Mouse (Mus musculus): ENCODE data around the gene Lyz1.
"Not testable (repeated sequence)": the region's sequence is repeated elsewhere in the genome, so short reads cannot be mapped to it uniquely, and the experiment has no call there.

The Lyz1 gene

GRCm38 (mm10) chr10:117287226-117287850, 5.3 kb downstream of the Lyz1 start:
- no peak for DNase-seq (ENCODE audit: low read depth, low spot score)

DNA sequence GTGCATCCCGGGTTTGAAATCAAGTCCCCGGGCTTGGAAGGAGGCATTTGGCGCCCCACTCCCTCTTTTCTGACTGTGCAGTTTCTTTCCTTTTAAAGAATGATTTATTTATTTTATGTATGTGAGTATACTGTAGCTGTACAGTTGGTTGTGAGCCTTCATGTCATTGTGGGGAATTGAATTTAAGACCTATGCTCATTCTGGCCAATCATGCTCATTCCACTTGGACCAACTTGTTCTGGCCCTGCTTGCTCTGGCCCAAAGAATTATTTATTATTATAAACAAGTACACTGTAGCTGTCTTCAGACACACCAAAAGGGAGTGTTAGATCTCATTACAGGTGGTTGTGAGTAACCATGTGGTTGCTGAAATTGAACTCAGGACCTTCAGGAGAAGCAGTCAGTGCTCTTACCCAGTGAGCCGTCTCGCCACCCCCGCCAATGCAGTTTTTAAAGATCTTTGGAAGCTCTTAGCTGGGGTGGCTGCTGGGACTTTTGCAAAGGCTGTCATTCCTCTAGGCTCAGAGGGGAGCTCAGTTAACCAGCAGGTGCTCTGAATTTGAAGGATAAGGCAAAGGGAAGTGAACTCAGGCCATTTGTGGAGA, 6.2 kb downstream of the Lyz1 start:
- no peak for DNase-seq (ENCODE audit: low read depth, low spot score)

GRCm38 (mm10) chr10:117285584-117285983, 7.1 kb downstream of the Lyz1 start:
- DNase-seq (ENCODE audit: low read depth, low spot score): not testable (repeated sequence)

- DNase-seq (ENCODE audit: low read depth, low spot score): no peak
Measured at GRCm38 (mm10) chr10:117284578-117285520, 7.8 kb downstream of the Lyz1 start.

DNA sequence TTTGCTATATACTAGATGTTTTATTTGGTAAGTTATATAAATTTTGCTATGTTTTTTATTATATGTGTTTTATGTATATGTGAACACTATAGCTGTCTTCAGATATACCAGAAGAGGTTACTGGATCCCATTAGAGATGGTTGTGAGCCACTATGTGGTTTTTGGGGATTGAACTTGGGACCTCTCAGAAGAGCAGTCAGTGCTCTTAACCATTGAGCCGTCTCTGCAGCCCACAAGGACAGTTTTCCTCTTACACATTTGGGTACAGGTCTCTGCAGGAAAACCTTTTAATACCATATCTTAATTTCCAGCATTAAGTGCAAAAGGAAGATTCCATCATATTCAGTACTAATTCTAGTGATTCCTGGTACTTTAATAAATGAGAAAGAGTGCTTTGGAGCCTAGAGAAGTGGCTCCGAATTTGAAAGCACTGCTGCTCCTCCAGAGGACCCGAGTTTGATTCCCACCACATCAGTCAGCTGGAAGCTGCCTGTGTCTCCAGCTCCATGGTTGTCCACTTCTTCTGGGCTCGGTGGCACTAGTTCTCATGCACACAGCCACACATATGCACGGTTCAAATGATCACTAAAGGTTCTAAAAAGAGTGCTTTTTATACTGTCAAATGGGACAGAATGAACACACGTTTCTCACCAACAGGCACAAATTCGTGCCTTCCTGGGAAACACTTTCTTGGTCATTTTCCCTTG, 8.6 kb downstream of the Lyz1 start:
- no peak for DNase-seq (ENCODE audit: low read depth, low spot score)

DNA sequence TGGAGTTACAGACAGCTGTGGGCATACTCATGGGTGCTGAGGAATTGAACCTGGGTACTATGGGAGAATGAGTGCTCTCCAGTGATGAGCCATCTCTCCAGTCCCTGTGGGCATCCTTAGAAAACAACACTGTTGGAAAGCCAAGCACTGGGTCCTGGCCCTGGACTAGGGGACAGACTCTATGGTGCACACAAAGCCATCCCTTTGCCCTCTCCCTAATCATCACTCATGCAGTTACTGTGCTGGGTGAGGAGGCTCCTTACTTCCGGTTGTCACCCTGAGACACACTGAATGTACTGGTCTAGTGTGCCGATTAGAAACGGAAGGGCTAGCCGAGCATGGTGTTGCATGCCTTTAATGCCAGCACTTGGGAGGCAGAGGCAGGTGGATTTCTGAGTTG, 9.5 kb downstream of the Lyz1 start:
- not testable (repeated sequence) for DNase-seq (ENCODE audit: low read depth, low spot score)

- no peak for DNase-seq (ENCODE audit: low read depth, low spot score)
Measured at GRCm38 (mm10) chr10:117282551-117282950, 10.1 kb downstream of the Lyz1 start.

- DNase-seq (ENCODE audit: low read depth, low spot score): no peak
Measured at GRCm38 (mm10) chr10:117282049-117282448, 10.6 kb downstream of the Lyz1 start, which contains the start of gene Lyz2. TSS of gene Lyz2 (minus strand) at chr10:117282321.

GRCm38 (mm10) chr10:117281381-117281920, 11.2 kb downstream of the Lyz1 start:
- DNase-seq (ENCODE audit: low read depth, low spot score): no peak

- DNase-seq (ENCODE audit: low read depth, low spot score): no peak
Measured at GRCm38 (mm10) chr10:117280000-117280399, 12.7 kb downstream of the Lyz1 start.

DNA sequence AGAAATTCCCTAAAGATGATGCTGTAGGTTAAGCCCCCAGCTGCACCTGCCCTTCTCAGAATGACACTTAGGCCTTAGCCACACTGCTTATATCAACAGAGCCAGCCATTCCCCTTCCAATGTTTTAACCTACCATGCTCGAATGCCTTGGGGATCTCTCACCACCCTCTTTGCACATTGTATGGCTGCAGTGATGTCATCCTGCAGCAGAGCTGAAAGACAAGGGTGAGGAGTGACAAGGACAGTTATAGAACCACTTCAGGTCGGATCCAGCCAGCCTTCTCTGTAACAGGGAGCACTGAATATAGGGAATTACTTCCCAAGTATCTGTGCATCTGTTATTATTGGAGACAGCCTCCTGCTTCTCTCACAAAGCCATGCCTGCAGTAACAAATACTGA, 14.2 kb downstream of the Lyz1 start:
- not testable (repeated sequence) for DNase-seq (ENCODE audit: low read depth, low spot score)

GRCm38 (mm10) chr10:117277779-117278178, 14.9 kb downstream of the Lyz1 start:
- not testable (repeated sequence) for DNase-seq (ENCODE audit: low read depth, low spot score)

- peak; percentile 81 for DNase-seq (ENCODE audit: low read depth, low spot score)
Measured at GRCm38 (mm10) chr10:117275681-117276369, 16.8 kb downstream of the Lyz1 start.

GRCm38 (mm10) chr10:117274645-117275044, 18.0 kb downstream of the Lyz1 start:
- not testable (repeated sequence) for DNase-seq (ENCODE audit: low read depth, low spot score)

DNA sequence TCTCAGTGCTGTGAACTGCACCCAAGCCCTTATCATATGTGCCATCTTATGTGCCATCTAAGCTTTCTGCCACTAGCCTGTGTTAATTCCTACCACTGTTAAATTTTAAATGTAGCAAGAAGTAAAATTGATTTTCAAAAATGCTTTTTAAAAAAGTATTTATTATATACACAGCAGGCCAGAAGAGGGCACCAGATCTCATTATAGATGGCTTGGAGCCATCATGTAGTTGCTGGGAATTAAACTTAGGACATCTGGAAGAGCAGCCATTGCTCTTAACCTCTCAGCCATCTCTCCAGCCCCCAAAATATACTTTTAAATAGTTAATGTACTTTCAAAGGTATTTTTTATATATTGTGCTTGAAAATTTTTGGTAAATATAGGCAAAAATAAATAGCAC, 20.6 kb downstream of the Lyz1 start:
- DNase-seq (ENCODE audit: low read depth, low spot score): no peak

DNA sequence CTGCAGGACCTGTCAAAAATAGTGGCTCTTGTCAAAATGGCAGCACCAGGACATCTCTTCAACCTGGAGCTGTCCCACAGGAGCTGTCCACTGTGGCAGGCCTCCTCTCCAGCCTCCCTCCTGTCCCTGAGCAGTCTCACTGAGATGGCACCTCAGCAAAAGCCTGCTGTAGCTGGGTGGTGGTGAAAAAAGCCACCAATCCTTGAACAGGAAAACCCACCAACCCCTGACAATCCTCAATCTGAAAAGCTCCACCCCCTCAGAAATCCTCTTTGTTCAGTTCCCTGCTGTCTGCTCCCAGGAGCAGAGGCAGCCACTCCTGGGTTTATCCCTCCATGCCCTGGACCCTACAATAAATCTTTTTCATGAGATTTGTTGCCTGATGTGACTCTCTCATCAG, 32.8 kb downstream of the Lyz1 start:
- DNase-seq (ENCODE audit: low read depth, low spot score): no peak

GRCm38 (mm10) chr10:117238603-117239002, 54.1 kb downstream of the Lyz1 start, which contains the start of gene 9530003J23Rik:
TSS of gene 9530003J23Rik (minus strand) at chr10:117238703.
- no peak for DNase-seq (ENCODE audit: low read depth, low spot score)
